Mouse (Mus musculus) frontal cortex, postnatal 10 days (tissue): ENCODE data around the gene Slc26a6.

ENCODE experiments used
- DNase-seq, 2 experiments: peaks; one replicate each; pipeline ENCODE4 v3.0.0; 2022; ENCODE audit warnings: low spot score in 2 of 2, mixed read lengths in 1 of 2

Gene Slc26a6

GRCm38 (mm10) chr9:108955241-108955640 lies 102.2 kb downstream of the Slc26a6 start:
- DNase-seq: no peak

DNA sequence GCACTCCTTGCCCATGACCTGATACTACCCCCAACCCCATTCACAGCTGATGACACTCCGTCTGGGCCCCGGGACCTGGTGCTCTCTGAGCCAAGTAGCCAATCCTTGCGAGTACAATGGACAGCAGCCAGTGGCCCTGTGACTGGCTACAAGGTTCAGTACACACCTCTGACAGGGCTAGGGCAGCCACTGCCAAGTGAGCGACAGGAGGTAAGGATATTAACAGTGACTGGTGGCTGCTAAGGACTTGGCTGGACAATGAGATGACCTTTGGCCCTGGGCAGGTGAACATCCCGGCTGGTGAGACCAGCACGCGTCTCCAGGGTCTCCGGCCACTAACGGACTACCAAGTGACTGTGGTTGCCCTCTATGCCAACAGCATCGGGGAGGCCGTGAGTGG lies 102.8 kb downstream of the Slc26a6 start:
- no peak for DNase-seq
